Mouse (Mus musculus): ENCODE measurements around the gene 4930415O20Rik.
A peak's percentile ranks its signal among the peaks of the same experiment; 100 is the strongest.

The 4930415O20Rik gene

GRCm38 (mm10) chr15:98604041-98604575 is 33.3 kb downstream of the 4930415O20Rik start:
- DNase-seq (ENCODE audit: low spot score in 2 of 2): no peak

DNA sequence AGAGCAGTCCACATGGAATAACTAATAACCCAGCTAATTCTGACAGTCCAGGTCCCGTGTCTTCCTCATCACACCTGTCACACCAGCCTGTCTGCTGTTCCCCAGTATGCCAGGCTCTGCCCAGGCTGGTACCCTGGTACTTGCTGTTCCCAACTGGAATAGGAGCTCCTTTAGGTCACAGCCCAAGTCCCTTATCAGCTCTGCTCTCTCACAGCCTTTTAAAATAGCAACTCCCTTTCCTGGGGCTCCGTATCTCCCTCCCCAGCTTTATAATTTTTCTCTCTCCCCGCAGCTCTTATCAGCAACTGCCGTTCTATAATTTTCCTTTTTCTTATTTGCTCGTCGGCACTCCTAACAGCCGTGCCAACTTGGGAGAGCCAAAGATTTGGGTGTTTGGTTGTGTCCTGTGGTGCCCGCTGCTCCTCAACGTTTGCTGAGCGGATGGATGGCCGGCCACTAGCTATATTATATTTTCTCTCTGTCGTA is 35.3 kb downstream of the 4930415O20Rik start:
- no peak for DNase-seq (ENCODE audit: low spot score in 2 of 2)

DNA sequence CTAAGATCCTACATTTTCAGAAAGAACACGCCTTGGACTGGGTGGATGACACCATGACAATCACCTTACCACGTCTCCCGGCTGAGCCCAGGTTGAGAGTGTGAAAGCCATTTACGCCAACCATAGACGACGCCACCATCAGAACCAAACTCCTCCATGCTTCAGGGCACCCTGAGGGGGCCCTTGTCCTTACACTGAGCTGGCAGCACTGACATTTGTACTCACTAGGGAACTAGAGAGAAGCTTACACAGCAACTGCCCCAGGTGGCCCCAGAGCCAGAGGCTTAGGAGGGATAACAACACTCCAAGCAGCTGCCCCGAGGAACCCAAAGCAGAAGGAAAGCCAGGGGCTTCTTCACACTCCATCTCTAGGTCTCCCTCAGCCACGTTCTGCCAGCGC is 35.9 kb downstream of the 4930415O20Rik start:
- no peak for DNase-seq (ENCODE audit: low spot score in 2 of 2)

DNA sequence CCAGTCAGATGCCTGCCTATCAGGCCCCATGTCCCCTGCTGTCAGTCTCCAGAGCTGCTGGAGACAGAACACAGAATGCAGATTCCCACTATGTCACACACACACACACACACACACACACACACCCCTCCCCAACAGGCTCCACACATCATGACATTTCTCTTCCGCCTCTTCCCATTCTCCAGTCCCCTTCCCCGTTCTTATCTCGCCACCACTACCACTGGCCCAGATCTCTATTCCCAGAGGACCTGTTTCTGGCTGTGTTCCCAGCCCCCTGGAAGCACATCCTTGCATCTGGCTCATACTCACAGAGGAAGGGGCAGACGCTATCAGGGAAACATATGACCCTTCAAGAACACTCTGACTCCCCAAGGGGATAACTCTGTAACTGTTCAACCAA is 36.8 kb downstream of the 4930415O20Rik start:
- no peak for DNase-seq (ENCODE audit: low spot score in 2 of 2)

GRCm38 (mm10) chr15:98608058-98608783 is 37.4 kb downstream of the 4930415O20Rik start:
- DNase-seq (ENCODE audit: low spot score in 2 of 2): no peak

GRCm38 (mm10) chr15:98608784-98609250 is 38.0 kb downstream of the 4930415O20Rik start:
- DNase-seq (ENCODE audit: low spot score in 2 of 2): peak in 1 of 2 experiments; percentile 44

DNA sequence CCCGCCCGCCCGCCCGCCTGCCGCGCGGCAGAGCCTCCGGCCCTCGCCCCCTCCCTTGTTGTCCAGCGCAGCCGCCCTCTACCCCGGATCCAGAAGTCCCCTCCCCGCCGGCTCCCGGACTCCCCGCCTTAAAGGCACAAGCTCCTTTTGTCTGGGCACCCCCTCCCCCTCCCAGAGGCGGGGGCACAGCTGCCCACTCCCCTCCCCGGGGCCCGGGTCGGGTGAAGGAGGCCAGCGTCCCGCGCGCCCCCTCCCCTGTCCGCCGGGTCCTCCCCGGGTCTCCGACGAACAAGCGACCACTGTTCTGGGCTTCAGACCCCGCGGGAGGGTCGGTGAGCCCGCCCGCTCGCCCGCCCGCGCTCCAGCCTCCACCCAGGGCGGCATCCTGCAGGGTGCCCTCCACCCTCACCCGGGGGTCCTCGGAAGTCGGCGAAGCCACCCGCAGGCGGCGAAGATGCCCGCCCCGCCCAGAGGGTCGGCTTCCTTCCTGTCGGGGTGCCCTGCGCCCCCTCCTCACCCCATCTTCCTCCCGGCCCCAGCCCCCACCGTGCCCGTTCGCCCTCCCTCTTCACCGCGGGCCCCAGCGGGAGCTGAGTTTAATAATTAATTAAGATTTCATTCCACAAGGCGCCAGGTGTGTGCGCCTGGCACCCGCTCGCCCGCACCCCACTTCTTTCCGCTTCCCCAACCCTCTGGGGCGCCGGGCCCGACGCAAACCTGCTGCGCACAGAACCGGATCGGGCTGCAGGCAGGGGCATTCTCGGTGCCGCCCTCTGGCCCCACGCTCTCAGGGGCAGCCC is 38.7 kb downstream of the 4930415O20Rik start, which contains the start of gene Adcy6:
Gene Adcy6 (minus strand): TSS at position 746 of the 800 bp plus-strand sequence.
- peak; percentile 65 to 72 for DNase-seq (ENCODE audit: low spot score in 2 of 2)

GRCm38 (mm10) chr15:98610131-98610633 is 39.4 kb downstream of the 4930415O20Rik start:
- peak in 1 of 2 experiments; percentile 70 for DNase-seq (ENCODE audit: low spot score in 2 of 2)

- DNase-seq (ENCODE audit: low spot score in 2 of 2): no peak
Observed at GRCm38 (mm10) chr15:98612229-98612628, 41.4 kb downstream of the 4930415O20Rik start.

DNA sequence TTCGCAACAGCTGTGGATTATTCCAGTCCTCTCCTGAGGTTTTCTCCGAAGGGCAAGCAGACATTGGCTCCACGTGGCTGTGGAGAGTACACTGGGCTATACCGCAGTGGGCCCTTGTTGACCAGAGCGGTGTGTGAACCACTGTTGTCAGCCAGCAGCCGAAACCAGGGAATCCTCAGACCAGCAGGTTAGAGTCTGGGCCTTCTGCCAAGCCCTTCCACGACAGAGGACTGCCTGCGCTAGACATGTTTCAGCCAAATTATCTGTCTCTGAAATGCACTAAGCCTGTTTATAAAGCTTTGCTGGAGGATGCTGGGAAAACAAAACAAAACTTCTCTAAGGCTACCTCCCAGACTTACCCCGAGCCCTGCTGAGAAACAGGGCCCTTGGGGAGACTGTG is 43.7 kb downstream of the 4930415O20Rik start:
- DNase-seq (ENCODE audit: low spot score in 2 of 2): no peak

DNA sequence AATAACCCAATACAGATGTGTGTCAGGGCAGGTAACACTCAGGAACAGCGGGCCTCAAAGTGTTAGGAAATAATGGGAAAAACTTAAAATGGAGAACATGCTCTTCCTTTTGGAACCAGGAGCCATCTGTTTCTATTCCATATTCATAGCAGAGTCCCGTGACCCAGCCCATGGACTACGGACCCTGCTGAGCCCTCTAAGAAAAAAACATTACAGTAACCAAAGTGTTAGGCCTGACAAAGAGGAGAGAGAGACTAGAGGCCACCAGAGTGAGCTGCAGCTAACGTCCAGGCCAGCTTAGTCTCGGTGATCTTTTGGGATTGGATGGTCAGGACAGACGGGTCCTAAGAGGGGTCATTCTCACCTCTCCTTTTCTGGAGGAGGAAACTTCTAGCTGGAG is 44.2 kb downstream of the 4930415O20Rik start:
- no peak for DNase-seq (ENCODE audit: low spot score in 2 of 2)

DNA sequence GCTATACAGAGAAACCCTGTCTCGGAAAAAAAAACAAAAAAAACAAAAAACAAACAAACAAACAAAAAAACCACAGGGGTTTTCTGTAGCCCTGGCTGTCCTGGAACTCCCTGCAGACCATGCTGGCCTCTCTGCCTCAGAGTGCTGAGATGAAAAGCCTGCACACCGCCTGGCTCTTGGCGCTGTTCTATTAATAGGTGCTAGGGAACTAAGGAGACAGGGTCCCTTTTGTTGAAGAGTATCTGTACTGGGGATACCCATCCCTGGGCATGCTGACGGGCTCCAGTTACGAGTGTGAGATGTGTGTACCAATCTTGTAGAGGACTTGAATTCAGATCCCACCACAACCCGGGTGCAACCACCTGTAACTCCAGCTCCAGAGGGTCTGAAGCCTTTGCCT is 44.9 kb downstream of the 4930415O20Rik start:
- DNase-seq (ENCODE audit: low spot score in 2 of 2): no peak

- no peak for DNase-seq (ENCODE audit: low spot score in 2 of 2)
Observed at GRCm38 (mm10) chr15:98616362-98617175, 45.8 kb downstream of the 4930415O20Rik start.

GRCm38 (mm10) chr15:98617176-98617537 is 46.4 kb downstream of the 4930415O20Rik start:
- peak; percentile 62 to 81 for DNase-seq (ENCODE audit: low spot score in 2 of 2)

- no peak for DNase-seq (ENCODE audit: low spot score in 2 of 2)
Observed at GRCm38 (mm10) chr15:98622199-98622598, 51.4 kb downstream of the 4930415O20Rik start.

DNA sequence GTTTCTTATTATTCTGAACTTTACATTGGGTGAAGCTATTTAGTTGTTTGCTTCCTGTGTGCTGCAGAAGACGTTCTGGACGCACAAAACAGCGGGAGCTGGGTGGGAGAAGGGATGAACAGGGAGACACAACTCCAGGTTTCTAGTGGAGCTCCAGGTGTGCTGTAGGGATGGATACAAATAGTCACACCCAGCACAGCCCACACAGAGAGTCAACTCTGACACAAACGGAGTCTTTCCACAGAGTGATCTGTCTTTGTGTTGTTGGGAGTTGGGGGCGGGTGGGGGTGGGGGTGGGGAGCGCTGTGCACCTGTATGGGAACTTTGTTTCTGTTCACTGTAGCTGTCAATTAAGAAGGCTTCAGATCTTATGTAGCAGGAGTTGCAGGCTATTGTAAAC is 51.9 kb downstream of the 4930415O20Rik start:
- DNase-seq (ENCODE audit: low spot score in 2 of 2): no peak

- DNase-seq (ENCODE audit: low spot score in 2 of 2): no peak
Observed at GRCm38 (mm10) chr15:98623361-98623821, 52.6 kb downstream of the 4930415O20Rik start.

DNA sequence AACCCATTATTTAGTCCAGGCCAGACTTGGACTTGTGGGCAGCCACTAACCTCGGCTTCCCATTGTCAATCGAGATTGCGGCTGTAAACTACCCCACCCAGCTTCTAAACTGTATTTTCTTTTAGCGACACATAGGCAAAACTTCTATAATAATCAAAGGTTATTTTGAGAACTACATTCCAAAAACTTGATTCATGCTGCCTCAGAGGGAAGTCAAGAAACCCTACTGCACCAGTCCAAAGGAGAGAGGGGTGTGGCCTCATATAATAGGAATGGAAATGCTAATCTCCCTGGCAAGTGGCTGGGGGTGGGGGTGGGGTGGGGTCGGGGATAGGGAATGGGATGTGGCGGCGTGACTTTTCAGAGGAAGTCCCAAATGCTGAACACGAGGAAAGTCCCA is 55.3 kb downstream of the 4930415O20Rik start:
- no peak for DNase-seq (ENCODE audit: low spot score in 2 of 2)

DNA sequence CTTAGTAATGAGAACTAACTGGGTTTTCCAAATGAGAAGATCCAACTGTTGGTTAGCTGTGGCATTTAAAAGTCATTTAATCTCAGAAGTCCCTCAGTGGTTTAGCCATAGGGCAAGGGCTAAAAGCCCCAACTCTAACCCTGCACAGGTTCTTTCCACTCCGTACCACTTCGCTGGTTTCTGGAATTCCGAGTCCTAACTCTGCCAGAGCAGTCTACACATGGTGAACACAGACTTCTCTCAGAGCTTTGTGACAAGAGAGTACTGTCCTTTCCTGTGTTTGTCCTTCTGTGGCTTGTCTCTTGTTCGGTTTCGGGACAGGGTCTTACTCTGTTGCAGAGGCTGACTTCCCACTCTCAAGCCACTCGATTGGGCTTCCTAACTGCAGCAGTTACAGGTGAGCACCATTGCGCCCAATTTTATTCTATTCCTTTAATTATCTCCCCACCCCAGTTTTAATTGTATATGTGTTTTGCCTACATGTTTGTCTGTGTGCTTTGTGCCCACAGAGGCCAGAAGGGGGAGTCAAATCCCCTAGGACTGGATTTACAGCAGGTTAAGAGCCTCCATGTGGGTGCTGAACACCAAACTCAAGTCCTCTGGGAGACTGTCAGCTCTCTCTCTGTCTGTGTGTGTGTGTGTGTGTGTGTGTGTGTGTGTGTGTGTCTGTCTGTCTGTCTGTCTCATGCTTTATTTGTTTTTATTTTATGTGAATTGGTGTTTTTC is 55.8 kb downstream of the 4930415O20Rik start:
- DNase-seq (ENCODE audit: low spot score in 2 of 2): no peak

DNA sequence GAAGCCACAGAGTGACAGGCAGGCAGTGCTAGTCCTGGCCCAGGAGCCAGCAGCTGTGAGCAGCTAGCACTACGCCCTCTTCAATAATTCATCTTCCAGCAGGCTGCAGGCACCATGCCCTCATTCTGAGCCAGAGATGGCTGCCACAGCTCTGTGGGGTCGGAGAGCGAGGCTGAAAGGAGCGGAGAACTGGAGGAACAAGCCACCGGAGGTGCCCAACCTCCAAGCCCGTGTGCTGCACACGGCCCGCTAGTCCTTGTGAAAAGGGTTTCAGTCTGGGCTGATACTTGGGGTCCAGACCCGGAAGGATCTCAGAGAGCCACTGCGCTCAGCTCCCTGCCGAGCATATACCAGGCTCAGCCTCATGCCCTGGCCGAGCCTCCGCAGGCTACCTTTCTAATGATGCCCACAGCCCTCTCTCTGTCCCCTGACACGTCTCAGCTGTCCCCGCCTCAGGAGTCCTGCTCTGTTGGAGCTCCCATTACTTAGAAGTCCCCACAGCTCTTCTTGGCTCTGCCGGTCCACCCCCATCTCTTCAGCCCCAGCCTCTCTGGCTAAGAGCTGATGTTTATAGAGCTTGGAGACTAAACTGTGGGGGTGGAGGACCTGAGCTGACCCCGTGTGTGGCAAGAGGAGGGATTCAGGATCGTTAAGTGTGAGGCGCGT is 57.9 kb downstream of the 4930415O20Rik start:
- no peak for DNase-seq (ENCODE audit: low spot score in 2 of 2)
